Comparison of ENCODE assay signal across 8 mouse cellular contexts in genomic region chr4:24896829-24897228, GRCm38 (mm10). TPM values are rescaled to one million over a fixed set of nuclear protein-coding genes. Genes with fewer than 3 reads are reported as not detected.
DNase-seq lines count a peak whose midpoint lies in the region; ATAC-seq lines count a peak whose summit lies in the region.

No protein-coding gene starts in this region.

- ATAC-seq in kidney, embryonic 14.5 days (ENCODE audit: low FRiP score, low TSS enrichment) = no peak
- no peak for ATAC-seq in hindbrain, embryonic 15.5 days (ENCODE audit: low FRiP score, low read depth)

- H3K36me3 ChIP-seq in kidney, embryonic 14.5 days (ENCODE audit: control insufficient read depth, insufficient read depth, low read length) = peaks cover under 1% of the 10 kb centered on the region; the same call in 1 of the 2 replicates
- H3K36me3 ChIP-seq in hindbrain, embryonic 15.5 days = peaks cover 7% of the 10 kb centered on the region

- no peaks in the 10 kb centered on the region for H3K27me3 ChIP-seq in kidney, embryonic 14.5 days (ENCODE audit: control insufficient read depth, insufficient read depth, low read length)
- H3K27me3 ChIP-seq in hindbrain, embryonic 15.5 days = no peaks in the 10 kb centered on the region

- H3K4me1 ChIP-seq in kidney, embryonic 14.5 days (ENCODE audit: control insufficient read depth, insufficient read depth, low read length) = peaks cover 5% of the 10 kb centered on the region; the same call in 1 of the 2 replicates
- peaks cover 10% of the 10 kb centered on the region for H3K4me1 ChIP-seq in hindbrain, embryonic 15.5 days (replicated peaks)

- H3K4me3 ChIP-seq in kidney, embryonic 14.5 days (ENCODE audit: low read length) = no peak overlapping the region
- peak overlapping the region; percentile 100; the same call in 1 of the 2 replicates for H3K4me3 ChIP-seq in hindbrain, embryonic 15.5 days

- H3K4me2 ChIP-seq in kidney, embryonic 14.5 days (replicated peaks; ENCODE audit: low read depth, low read length) = no peak overlapping the region
- H3K4me2 ChIP-seq in hindbrain, embryonic 15.5 days = peak overlapping the region; percentile 63

- no peaks in the 10 kb centered on the region for H3K9me3 ChIP-seq in kidney, embryonic 14.5 days (ENCODE audit: control insufficient read depth, low read length)
- no peaks in the 10 kb centered on the region for H3K9me3 ChIP-seq in hindbrain, embryonic 15.5 days

- peak; percentile 81 for DNase-seq in kidney, adult 9 months
- DNase-seq in Muller cell, postnatal 12 days (ENCODE audit: inconsistent ontology term) = peak; percentile 52
- peak; percentile 85 for DNase-seq in embryo, embryonic 10.5 days (ENCODE audit: low spot score)
- peak; percentile 51 for DNase-seq in lung, postnatal 10 days
- peak; percentile 75 for DNase-seq in telencephalon, adult 2 months (ENCODE audit: low read depth, low spot score)
- no peak for DNase-seq in adrenal gland, adult 8-10 months

- no peak overlapping the region for H3K9ac ChIP-seq in kidney, embryonic 14.5 days (ENCODE audit: low read depth, low read length)
- no peak overlapping the region for H3K9ac ChIP-seq in hindbrain, embryonic 15.5 days

- H3K27ac ChIP-seq in kidney, embryonic 14.5 days (ENCODE audit: low read depth, low read length) = no peak overlapping the region
- no peak overlapping the region for H3K27ac ChIP-seq in hindbrain, embryonic 15.5 days (replicated peaks)

- WGBS in kidney, embryonic 14.5 days = 0% methylated on average over 1 of the region's 1 CpGs
- WGBS in hindbrain, embryonic 15.5 days = 2% methylated on average over 1 of the region's 1 CpGs

RNA-seq across cellular contexts. Expression of gene Ndufaf4, which starts 1.1 kb away (rescaled TPM):
- 56.3 and 58.7 TPM in 2 replicates for polyA plus RNA-seq in kidney, embryonic 14.5 days (2014; fragmentation: Nextera tagmentation; extraction: Ambion mirVana)
- 61.8 and 62.9 TPM in 2 replicates for polyA plus RNA-seq in hindbrain, embryonic 15.5 days (2015; fragmentation: Nextera tagmentation; extraction: Ambion mirVana)
- total RNA-seq in adrenal gland, adult 8-10 months (2022) = 10 to 100 TPM; 23.8 to 32.9 (median 27.2) TPM

RNA-seq across cellular contexts. Expression of gene Klhl32, which starts 45.9 kb away (rescaled TPM):
- 2.5 and 3.0 TPM in 2 replicates for polyA plus RNA-seq in kidney, embryonic 14.5 days (2014; fragmentation: Nextera tagmentation; extraction: Ambion mirVana)
- 29.5 and 35.5 TPM in 2 replicates for polyA plus RNA-seq in hindbrain, embryonic 15.5 days (2015; fragmentation: Nextera tagmentation; extraction: Ambion mirVana)
- total RNA-seq in adrenal gland, adult 8-10 months (2022) = 10 to 100 TPM in 1 of 4 experiments, 1 to 10 TPM in 3; 5.4 to 10.4 (median 7.4) TPM
